Mouse (Mus musculus) hindlimb bud, embryonic 11.5 days (tissue): ENCODE data around the gene Zdhhc23.

Experiments used
- DNase-seq: peaks from one replicate; pipeline ENCODE4 v3.0.0-alpha.2; 2012; ENCODE audit warnings: low read depth, low spot score; ENCODE audit errors: extremely low spot score

Gene Zdhhc23

DNA sequence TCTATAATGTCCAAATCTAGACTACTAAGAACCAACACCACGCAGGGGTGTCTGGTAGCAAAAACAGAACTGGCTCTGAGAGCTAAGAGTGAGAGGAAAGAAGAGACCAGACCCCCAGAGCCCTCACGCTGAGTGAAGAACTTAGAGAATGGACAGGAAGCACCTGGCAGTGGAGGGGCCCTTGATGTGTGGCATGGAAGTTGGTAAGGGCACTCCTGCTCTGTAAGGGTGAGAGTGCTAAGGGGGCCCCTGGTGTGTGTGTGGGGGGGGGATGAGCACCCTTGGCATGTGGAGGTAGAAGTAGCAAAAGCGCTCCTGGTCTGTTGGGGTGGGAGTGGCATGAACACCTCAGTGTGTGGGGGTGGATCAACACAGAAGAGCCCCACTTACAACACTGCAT, 9.2 kb downstream of the Zdhhc23 start:
- no peak for DNase-seq

DNA sequence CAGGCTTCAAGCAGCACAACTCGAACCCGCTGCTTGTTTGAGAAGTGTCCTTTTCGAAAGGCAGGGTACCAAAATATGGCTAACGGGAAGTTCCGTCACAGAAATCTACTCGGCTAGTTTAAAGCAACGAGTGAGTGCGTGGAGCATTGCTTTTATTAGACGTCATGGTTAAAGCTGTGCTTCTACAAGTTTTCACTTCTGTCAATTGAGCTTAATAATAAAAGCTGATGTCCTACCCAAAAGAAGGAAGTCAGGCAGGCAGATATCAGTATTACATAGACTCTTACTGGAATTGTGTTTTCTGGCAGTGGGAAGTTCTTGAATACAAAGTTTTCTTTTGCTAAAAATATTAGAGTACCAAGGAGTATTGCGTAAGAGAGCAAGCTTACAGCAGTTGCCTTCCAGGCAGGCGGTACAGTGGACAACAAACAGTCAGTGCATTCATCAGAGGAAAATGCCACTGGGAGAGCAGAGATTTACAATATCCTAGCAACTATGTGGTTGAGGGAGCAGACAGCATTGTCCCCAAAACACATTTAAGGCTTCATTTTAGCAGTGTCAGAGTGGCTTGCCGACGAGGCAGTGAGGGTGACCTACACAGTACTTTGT, 13.7 kb downstream of the Zdhhc23 start:
- DNase-seq = no peak

DNA sequence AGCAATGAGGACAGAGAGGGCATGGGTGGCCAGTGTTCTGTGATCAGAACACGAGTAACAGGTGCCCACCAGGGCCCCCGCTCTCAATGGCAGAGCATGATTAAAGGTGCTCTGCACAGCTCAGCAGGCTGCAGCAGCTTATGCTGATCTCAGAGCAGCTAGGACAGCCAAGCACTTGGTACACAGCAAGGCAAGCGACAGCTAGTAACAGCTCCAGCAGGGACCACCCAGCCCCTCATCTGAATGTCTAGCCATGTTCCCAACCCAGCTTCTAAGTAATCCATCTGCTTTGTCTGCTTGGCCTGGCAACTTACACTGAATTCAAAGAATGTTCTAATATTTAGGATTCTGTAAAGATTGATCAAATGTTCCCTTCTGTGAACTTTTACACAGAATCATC, 15.8 kb downstream of the Zdhhc23 start:
- DNase-seq = no peak

DNA sequence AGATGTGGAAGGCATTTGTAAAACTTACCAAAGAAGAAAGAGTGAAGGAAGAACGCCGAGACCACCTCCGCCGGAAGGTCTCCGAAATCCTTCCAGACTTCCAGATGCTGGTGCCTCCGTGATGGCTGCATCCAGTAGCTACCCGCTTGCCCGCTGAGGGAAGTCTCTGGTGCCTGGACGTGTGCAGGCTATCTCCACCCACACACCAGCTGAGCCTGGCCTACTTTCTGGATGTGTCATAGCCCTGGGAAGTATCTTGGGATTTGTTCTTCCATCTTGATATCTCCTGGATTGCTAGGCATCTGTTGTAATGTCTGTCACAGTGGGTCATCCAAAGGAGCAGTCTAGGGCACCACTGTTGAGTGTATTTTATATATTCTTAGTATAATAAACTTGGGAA, 16.3 kb downstream of the Zdhhc23 start:
- DNase-seq = no peak

DNA sequence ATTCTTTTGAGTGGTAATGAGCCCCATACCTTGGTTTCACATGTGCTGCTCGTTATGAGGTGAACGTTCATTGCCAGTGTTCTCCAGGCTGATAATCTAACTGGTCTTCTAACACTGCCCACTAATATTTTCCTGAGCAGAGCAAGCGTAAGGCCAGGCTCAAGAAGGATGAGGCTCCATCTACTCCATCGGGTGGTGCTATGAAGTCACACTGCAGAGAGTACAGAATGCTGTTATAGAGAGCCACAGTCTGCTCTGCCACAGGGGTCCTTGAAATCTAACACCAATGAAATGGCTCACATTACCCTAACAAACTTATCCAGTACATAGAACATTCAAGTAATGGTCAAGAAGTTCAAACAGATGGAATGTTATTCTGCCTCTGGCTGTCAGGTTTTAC, 21.6 kb downstream of the Zdhhc23 start:
- DNase-seq = no peak

DNA sequence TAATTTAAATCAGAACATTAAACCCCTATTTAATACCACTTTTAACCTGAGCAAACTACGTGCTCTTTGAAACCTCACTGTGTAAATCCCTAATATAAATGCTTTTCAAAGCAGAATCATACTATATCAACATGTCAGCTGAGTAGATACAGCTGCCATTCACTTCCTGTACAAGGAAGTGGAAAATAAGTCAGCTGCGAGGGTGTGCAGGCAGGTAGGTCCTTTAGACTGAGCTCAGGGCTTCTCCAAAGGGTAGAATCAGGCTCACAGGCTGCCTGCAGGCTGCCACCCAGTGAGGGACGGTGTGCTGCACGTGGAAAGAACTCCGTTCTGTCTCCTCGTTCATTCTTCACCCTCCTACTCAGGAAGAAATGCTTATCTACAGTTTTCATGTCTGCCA, 24.7 kb downstream of the Zdhhc23 start:
- no peak for DNase-seq

DNA sequence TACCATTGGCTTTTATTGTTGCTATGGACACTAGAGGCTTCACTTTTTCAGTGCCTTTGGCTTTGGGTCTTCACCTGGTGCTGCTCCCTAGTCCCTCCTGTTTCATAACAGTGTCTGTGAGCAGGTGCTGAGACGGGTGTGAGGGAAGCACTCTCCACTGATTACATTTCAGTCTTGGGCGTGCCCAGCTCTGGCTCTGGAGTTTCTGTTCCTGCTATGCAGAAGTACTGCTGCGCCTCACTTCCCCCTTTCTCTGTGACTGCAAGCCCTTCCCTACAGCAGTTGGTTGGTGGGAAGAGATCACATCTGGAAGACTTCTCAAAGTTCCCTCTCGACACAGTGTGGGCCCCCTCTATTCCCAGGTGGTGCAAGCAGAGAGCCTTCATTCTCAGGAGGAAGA, 28.0 kb downstream of the Zdhhc23 start:
- DNase-seq = no peak

DNA sequence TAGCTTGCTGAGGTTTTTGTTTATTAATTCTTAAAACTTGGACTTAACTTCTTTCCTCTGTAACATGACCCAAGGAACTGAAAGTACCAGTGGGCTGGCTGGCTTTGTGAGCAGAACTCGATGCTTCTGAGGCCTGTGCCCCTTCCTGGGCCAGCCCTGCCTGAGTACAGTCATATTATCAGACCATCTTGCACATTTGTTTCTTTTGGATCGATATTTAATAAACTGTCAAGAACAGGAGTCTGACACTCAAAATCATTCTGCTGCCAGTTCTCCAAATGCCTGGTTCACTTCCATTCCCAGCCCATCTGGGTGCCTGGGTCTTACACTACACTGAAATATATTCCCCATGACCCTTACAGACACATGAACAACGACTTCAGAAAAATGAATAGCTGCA, 33.7 kb downstream of the Zdhhc23 start:
- DNase-seq = no peak

DNA sequence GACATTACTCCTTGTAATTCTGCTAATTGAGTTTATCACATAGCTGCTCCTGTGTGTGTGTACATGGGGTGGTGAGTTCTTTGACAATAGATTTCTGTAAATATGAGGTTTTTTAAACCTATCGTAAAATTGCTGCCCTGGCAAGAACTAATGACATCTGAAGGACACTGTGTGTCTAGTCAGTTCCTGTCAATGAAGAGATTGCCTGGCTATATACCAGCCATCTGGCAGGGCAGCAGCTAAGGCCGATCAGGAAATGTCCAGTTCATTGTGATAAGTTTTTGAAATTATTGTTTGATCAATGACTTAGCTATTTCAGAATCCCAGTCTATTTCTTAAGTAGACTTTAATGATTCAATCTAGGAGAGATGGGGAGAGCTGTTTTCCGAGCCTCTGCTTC, 34.2 kb downstream of the Zdhhc23 start:
- no peak for DNase-seq

DNA sequence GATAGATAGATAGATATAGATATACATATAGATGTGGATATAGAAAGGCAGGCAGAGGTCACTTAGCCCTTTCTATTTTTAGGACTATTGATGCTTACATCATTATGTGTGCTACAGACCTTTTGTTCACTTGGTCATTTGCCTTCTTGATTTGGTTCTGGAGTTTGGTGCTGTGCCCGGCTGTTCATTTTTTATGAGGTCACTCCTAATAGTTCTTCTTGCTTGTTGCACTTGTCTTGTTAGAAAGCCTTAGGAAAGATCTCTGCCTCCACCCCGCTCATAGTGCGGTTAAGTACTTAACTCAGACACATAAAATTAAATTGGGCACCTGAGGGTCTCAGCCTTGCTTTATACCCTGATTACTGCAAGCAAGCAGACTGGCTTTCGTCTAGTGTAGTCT, 38.7 kb downstream of the Zdhhc23 start:
- DNase-seq = no peak

DNA sequence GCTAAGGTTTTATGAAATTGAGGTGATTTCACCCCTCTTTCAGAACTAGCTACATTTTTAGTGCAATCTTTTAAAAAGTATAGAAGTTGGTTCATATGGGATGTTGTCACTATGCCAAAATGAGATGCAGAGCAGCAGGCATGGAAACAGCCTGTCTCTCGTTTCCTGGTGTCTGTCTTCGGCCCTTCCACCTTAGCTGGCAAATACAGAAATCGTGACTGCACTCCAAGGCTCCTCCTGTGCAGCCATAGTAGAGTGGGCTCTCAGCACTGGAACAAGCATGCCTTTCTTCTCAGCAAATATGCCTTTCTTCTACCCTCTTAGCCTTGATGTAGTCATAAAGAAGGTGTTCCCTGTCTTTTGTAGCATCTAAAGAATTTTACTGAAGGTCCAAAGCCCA, 43.7 kb downstream of the Zdhhc23 start:
- no peak for DNase-seq

DNA sequence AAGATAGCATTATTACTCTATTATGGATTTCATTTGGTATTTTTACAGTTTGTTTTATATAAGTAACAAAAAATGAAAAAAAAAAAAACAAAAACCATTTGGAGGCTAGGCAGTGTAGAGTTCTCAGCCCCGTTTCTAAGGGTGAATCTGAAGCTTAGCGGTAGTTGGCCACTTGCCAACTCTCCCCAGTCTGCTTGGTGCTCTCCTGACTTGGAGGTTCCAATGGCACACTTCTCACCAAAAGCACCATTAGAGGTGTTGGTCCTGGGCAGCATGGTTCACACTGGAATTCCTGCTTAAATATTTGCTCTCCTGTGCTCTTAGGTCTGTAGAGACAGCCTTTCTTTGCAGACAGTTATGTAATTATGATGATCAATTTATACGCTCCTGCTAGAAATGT, 44.2 kb downstream of the Zdhhc23 start:
- no peak for DNase-seq

DNA sequence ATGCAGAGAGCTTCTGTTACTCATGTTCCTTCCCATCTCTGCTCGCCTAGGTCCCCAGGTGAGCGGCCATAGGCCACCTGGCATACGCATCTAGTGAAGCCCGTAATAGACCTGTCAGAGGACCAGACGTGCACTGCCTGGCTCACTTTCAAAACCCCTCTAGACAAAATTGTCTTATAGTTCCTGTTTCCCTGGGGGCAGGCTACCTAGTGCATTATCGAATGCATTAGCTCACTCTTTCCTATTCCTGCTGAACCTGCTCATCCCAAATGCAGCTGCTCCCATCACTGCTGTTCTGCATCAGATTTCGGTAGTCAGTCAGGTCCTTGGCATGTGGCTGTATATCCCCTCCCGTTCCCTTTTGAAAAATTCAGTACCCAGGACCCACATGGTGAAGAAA, 44.7 kb downstream of the Zdhhc23 start:
- no peak for DNase-seq

DNA sequence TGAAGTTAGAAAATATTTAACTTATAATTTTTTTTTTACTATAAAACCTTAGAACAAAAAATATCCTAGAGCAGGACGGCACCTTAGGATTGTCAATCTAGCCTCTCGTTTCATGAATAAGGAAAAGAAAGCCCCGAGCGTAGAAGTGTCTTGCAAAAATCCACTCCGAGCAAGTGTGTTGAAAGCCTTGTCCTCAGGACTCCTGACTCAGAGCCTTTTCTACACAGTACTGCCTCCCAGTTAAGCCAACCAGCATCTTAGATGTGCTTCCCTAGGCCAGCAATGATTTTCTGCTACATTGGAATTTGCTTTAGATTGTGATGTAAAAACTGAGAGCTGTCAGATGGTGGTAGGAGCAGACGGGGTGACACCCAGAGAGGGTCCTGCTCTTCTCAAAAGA, 46.5 kb downstream of the Zdhhc23 start:
- no peak for DNase-seq

DNA sequence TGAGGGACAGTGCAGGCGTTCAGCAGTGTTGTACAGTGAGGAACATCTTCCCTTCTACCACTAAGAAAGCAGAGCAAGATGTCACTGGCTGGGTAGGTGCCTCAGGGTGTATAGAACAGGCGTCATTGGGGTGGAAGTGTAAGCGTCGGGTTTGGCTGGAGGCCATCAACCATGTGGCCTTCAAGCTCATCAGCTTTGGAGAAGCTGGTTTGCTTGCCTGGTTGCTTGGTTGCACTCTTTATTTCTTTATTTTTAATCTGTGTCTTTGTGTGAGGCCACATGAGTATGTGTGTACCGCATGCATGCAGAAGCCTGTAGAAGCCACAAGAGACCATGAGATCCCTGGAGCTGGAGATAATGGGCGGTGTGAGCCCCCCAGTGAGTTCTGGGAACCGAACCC, 47.3 kb downstream of the Zdhhc23 start:
- no peak for DNase-seq

DNA sequence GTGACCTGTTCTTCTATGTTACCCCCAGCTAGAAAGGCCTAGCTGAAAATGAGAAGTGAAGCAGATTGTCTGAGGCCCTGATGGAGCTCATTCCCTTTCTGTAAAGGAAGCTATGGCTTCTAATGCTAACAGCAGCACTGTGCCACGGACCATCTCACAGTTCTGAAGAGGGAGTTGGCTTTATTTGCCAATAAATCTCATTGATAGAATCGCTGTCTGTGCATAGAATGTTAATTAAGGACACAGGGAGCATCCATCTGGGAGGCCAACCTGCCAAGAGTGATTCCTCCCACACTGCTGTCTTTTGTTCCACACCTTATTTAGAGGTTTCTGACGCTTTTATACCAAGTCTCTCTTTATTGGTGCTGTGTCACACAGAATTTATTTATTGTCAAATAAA, 48.1 kb downstream of the Zdhhc23 start:
- DNase-seq = no peak

DNA sequence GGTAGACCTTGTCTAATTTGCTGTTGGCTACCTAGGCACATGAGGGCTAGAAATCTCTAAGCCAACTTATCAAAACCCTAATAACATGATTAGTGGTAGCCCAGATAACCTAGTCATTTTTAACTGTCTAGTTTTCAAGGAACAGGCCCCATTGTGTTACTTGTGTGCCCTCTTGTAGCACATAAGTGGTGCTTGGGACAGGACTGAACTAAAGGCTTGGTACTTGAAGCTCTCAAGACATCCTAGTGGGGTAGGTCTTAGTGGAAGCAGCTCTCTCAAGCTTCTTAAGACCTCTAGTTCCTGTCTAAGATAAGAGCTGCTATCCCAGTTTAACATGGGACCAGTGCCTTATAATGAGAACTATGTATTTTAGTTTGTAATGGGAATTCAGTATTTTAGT, 49.0 kb downstream of the Zdhhc23 start:
- DNase-seq = no peak

DNA sequence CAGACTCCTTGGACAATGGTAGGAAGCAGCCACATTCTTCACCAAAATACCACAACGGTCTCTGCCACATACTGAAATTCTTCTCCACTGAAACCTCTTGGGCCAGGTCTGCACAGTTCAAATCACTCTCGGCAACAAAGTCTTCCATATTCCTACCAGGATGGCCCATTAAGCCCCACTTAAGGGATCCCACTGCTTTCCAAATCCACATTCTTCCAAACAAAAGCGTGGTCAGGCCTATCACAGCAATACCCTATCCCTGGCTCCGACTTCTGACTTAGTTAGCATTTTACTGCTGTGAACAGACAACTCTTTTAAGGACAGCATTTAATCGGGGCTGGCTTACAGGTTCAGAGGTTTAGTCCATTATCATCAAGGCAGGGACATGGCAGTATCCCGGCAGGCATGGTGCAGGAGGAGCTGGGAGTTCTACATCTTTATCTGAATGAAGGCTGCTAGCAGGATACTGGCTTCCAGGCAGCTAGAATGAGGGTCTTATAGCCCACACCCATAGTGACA, 53.2 kb downstream of the Zdhhc23 start, which contains the start of gene Qtrt2:
Qtrt2 (minus strand) TSS at position 469 of the 519 bp plus-strand sequence.
- no peak for DNase-seq

DNA sequence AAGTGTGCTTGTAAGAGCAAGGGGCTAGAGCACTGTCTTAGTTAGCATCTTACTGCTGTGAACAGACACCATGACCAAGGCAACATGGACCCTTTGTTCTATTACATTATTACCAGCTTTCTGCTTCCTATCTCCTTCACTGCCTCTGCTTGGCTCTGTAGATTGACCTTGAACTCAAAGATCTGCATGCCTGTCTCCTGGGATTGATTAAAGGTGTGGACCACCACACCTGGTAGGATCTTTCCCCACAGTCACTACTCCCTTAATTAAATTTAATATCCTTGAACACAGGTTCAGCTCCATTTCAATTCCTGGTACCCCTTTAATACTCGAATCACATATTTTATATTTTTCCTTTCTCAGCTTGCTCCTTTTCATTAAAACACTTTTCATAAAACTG, 53.7 kb downstream of the Zdhhc23 start:
- no peak for DNase-seq

DNA sequence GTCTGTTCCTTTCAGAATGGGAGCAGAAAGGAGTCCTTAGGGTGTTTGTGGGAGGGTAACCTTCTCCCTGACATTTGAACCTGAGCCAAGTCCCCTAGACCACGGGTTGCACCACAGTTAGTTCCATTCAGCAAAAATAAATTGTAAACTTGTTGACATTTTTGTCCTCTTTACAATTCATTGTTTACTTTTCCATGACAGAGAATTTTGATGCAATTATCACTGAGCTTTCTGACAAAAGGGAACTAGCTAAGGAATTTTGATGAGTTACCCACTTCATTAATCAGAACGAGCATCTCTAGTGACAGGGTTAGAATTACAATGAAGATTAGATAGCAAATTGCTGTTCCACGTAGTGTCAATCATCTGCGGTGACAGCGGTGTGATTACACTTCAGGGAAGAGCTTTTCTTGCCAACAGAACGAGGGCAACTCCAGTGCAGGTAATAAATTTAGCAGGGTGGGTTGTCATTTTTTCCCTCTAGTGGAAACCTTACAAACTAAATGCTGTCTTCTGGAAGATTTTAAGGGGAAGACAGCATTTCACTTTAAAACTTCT, 54.5 kb downstream of the Zdhhc23 start:
- DNase-seq = no peak

DNA sequence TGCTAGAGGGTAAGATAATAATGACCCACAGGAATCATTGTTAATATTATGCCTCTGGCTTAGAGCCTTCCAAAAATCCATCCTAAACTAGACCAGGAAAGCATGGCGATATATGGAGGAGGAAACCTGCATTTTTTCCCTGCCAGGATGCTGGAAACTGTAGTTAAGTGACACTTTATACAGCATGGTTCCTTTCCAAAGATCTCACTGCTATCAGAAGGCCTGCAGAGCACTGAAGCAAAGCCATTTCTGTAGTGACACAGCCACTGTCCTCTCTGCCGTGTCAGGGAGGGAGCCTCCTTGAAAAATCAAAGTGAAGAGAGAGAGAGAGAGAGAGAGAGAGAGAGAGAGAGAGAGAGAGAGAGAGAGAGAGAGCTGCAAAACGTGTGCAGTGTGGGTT, 57.0 kb downstream of the Zdhhc23 start:
- no peak for DNase-seq

DNA sequence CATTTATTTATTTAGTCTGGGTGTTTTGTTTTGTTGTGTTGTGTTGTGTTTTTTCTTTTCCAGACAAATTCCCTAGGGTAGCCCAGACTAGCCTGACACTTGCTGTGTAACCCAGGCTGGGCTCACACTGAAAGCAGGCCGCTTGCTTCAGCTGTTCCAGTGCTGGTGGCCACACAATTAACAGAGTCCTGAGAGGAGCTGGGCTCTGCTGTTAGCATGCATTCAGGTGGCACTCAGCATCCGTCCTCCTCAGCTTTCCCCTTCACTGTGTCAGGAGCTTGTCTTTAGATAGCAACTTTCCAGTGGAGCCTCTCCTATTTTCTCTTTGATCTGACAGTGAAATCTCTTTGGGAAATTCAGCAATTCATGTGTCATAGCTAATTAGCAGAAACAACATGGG, 57.6 kb downstream of the Zdhhc23 start:
- no peak for DNase-seq

DNA sequence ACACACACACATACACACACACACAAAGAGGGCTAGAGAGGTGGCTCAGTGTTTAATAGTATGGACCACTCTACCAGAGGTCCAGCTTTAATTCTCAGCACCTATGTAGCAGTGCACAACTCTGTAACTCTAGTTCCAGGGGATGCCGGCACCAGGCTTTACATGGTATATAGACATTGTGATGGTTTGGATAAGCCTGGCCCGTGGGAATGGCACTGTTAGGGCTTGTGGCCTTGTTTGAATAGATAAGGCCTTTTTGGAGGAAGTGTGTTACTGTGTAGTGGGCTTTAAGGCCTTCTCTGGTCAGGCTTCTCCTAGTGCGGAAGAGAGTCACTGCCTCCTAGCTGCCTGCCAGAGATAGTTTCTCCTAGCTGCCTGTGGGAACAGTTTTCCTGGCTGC, 60.7 kb downstream of the Zdhhc23 start:
- no peak for DNase-seq
